Mouse (Mus musculus) thymus, postnatal 10 days (tissue): ENCODE data around the gene Wdr4.

Experiments
- DNase-seq, 2 experiments: peaks; one replicate each; pipeline ENCODE4 v3.0.0; 2021; ENCODE audit warnings: low spot score in 2 of 2

Gene Wdr4

DNA sequence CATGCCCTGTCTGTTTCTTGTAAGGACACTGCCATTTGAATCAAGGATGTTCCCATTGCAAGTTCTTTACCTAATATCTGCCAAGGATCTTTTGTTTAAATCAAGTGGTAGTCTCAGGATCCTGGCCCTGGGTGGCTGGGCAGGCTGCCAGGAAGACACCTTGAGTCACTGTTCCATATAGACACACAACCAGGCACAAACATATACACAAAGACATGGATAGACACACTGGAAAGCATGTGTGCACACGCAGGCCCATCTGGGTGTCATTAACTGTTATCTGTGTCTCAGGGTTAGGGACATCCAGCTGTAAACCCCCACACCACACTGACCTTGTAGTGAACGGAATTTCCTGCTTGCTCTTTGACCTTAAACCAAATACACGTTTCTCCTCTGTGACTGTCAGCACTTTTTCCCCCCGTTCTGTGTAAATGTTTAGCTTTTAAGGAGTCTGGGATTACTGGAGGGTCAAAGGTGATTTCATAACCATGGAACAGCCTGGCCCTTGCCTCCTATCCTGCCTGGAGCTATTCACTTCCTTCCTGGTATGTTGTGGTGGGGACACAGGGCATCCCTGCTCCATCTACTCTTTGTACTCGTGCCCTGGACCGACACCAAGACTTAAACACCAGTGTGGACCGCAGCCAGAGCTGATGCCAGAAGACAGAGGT lies 74.6 kb downstream of the Wdr4 start:
- DNase-seq, result no peak
